Mouse (Mus musculus) forebrain, embryonic 14.5 days (tissue): ENCODE results near the gene Pafah1b1. TPM values are rescaled to one million over a fixed set of nuclear protein-coding genes. Genes with fewer than 3 reads are reported as not detected.

Source experiments
- ATAC-seq: fragments of 200-750 bp; cut with Nextera tagmentation; 2 replicates; pipeline ENCODE4 v1.8.0; 2017; ENCODE audit warnings: mild to moderate bottlenecking, moderate library complexity
- DNase-seq: peaks from one replicate; pipeline ENCODE4 v3.0.0-alpha.2; 2015; ENCODE audit warnings: low spot score
- H3K27ac ChIP-seq: fragments of 300-500 bp; sonication (generic); 2 replicates; pipeline ENCODE4 v1.5.1; 2014; ENCODE audit warnings: low read depth, mild to moderate bottlenecking, control low read depth, low read length, moderate library complexity
- H3K27me3 ChIP-seq: fragments of 300-500 bp; sonication (generic); replicated peaks from 2 replicates; pipeline ENCODE4 v1.6.1; 2014; ENCODE audit warnings: low read length, control low read depth, mixed read lengths; ENCODE audit not compliant: control insufficient read depth, insufficient read depth
- H3K36me3 ChIP-seq: fragments of 300-500 bp; sonication (generic); 2 replicates; pipeline ENCODE4 v1.6.1; 2014; ENCODE audit warnings: low read length, control low read depth; ENCODE audit not compliant: control insufficient read depth, insufficient read depth
- H3K4me1 ChIP-seq: fragments of 300-500 bp; sonication (generic); 2 replicates; pipeline ENCODE4 v1.6.1; 2014; ENCODE audit warnings: antibody characterized with exemption, low read length, control low read depth; ENCODE audit not compliant: control insufficient read depth, insufficient read depth
- H3K4me2 ChIP-seq: fragments of 300-500 bp; sonication (generic); 2 replicates; pipeline ENCODE4 v1.6.1; 2014; ENCODE audit warnings: mild to moderate bottlenecking, control low read depth, low read length
- H3K4me3 ChIP-seq: fragments of 300-500 bp; sonication (generic); 2 replicates; pipeline ENCODE4 v1.5.1; 2014; ENCODE audit warnings: low read depth, low read length, control low read depth
- H3K9ac ChIP-seq: fragments of 300-500 bp; sonication (generic); 2 replicates; pipeline ENCODE4 v1.6.1; 2014; ENCODE audit warnings: mild to moderate bottlenecking, low read length, control low read depth, moderate library complexity
- H3K9me3 ChIP-seq: fragments of 300-500 bp; sonication (generic); replicated peaks from 2 replicates; pipeline ENCODE4 v1.6.1; 2016; ENCODE audit warnings: low read length, control low read depth, mixed read lengths; ENCODE audit not compliant: control insufficient read depth
- WGBS: fragments of 180-500 bp; shearing (Covaris S2); extraction: QIAGEN DNeasy Blood & Tissue Kit; methylation state at CpG from one replicate; pipeline ENCODE4 v1.1.7; 2014; 5-methylcytosine and 5-hydroxymethylcytosine counted together
- polyA plus RNA-seq: library from polyadenylated mRNA; unstranded; fragments of >200 nt; fragmentation: Nextera tagmentation; extraction: Ambion mirVana; gene quantifications from 2 replicates; pipeline ENCODE4 v1.2.1, GENCODE M21; 2014

Gene Pafah1b1
- polyA plus RNA-seq, 1 experiment from 2014 or later: 88.2 TPM

DNA sequence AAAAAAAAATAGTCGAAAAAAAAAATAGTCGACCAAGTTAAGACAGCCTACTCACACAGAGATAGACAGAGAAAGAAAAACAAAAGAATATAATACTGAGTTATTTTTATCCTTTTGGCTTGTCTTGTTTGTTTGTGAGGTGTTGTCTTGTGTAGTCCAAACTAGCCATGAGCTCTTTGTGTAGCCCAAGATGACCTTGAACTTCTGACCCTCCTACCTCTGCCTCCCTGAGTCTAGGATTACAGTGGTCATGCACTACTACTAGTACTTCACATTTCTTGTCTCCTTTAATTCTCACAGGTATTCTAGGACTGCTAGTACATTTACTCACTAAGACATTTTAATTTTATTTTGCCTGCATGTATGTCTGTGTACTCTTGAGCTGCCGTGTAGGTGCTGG lies 97.0 kb downstream of the Pafah1b1 start:
- WGBS: 86% methylated on average over 3 of the region's 3 CpGs
- DNase-seq: no peak
- Histone ChIP-seq H3K4me1 (no peaks in the 10 kb centered on the region), H3K4me2 (no peak overlapping the region), H3K27me3 (no peaks in the 10 kb centered on the region), H3K9me3 (no peaks in the 10 kb centered on the region), H3K36me3 (no peaks in the 10 kb centered on the region), H3K27ac (no peak overlapping the region), H3K9ac (no peak overlapping the region), H3K4me3 (no peak overlapping the region)
- no peak for ATAC-seq

DNA sequence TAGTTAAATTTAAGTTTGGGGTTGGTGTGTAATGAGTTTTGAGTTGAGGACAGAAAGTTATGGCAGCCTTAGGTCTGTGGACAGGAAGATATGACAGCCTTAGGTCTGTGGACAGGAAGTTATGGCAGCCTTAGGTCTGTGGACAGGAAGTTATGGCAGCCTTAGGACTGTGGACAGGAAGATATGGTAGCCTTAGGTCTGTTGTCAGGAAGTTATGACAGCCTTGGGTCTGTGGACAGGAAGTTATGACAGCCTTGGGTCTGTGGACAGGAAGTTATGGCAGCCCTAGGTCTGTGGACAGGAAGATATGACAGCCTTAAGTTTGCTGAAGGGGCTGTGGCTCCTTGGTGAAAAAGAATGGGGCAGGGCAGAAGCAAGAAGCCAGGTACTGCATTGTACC lies 99.1 kb downstream of the Pafah1b1 start:
- Histone ChIP-seq H3K4me2 (no peak overlapping the region), H3K27me3 (peaks cover 3% of the 10 kb centered on the region; the same call in 1 of the 2 replicates), H3K9me3 (no peaks in the 10 kb centered on the region), H3K4me1 (no peaks in the 10 kb centered on the region), H3K4me3 (no peak overlapping the region), H3K27ac (no peak overlapping the region), H3K9ac (no peak overlapping the region), H3K36me3 (no peaks in the 10 kb centered on the region)
- no peak for DNase-seq
- no peak for ATAC-seq

Other genes with a start within 250 kb of the Pafah1b1 start
- 5.1 and 6.0 TPM in 2 replicates for gene Rap1gap2, start 113.8 kb downstream of the Pafah1b1 start, polyA plus RNA-seq
- 2.3 and 3.2 TPM in 2 replicates for gene Ccdc92b, start 105.1 kb downstream of the Pafah1b1 start, polyA plus RNA-seq
- 6.3 and 7.7 TPM in 2 replicates for gene Cluh, start 75.2 kb downstream of the Pafah1b1 start, polyA plus RNA-seq
- gene Mettl16, start 46.2 kb upstream of the Pafah1b1 start, polyA plus RNA-seq: 32.1 and 38.8 TPM in 2 replicates
- 6.8 and 7.6 TPM in 2 replicates for gene Mnt, start 106.2 kb upstream of the Pafah1b1 start, polyA plus RNA-seq
- 8.3 and 10.6 TPM in 2 replicates for gene Sgsm2, start 172.4 kb upstream of the Pafah1b1 start, polyA plus RNA-seq
- gene Tsr1, start 173.4 kb upstream of the Pafah1b1 start, polyA plus RNA-seq: 33.2 and 38.2 TPM in 2 replicates
- 12.9 and 13.7 TPM in 2 replicates for gene Smg6, start 201.2 kb upstream of the Pafah1b1 start, polyA plus RNA-seq
- 45.9 and 56.0 TPM in 2 replicates for gene Srr, start 201.3 kb upstream of the Pafah1b1 start, polyA plus RNA-seq